Mouse (Mus musculus): Measurements from ENCODE around the gene Prmt3. TPM values are rescaled to one million over a fixed set of nuclear protein-coding genes. Genes with fewer than 3 reads are reported as not detected.

The Prmt3 gene
- polyA plus RNA-seq (2012; rRNA removed): 9.2 and 10.2 TPM in 2 replicates

DNA sequence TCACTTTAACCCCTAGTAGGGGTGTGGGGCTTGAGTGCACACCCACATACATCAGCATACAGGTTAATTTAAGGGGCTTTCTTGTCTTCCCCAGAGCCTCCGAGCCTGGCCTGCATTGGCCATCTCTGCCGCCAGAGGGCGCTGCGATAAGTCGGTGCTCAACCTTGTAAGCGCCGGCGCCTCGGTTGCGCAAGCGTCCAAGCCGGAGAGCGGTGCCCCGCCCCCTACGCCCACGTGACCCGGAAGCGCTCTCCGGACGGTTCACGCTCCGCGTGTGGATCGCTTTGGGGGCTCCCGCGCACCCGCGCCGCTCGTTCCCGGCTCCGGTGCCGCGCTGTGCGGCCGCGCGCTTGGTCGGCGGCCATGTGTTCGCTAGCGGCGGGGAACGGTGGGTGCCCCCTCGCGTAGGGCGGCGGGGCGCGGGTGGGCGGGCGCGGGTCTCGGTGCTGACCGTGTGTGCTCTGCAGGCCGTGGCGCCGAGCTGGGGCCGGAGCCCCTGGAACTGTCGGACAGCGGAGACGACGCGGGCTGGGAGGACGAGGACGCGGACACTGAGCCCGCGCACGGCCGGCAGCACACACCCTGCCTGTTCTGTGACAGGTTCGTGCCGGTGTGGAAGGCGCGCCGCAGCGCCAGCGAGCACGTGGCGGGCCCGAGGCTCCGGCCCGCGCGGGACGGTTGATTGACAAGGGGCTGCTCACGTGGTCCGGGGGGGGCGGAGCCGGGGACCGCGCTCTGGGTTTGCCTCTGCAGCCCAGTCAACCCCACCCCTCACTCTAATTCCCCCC is at the start of gene Prmt3:
Gene Prmt3, plus strand, starts transcription at position 233 of the 788 bp plus-strand sequence.

DNA sequence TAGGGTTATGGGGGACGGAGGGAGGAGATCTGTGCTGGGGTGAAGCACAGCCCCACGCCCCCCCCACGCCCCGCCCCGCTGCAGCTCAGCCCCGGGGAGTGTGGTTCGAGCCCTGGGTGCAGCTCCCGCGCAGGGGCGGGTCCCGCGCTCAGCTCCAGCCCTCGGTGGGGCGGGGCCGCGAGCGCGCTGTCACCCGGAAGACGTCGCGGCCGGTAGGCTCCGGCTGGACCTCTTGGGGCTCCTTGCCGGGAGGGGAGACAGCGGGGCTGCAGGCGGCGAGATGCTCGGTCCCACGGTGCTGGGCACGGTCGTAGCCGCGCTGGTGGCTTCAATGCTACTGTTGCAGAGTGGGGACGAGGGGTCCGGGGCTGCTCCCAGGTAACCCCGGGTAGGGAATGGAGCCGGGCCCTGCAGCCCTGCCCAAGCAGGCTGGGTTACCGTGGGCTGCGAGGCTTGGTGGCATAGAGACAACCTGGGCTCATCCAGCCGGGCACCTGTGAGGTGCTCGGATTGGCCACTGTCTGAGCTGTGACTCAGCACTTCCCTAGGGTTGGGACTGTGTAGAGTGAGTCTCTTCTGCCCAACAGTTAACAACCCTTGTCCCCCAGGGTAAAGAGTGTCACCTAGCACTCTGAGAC is 19.1 kb upstream of the Prmt3 start, which contains the start of gene Htatip2:
Gene Htatip2, plus strand, starts transcription at position 182 of the 638 bp plus-strand sequence.

Other genes starting within 250 kb of the Prmt3 start
- gene Dbx1, start 141.5 kb upstream of the Prmt3 start, polyA plus RNA-seq (2012; rRNA removed): not detected in 2 replicates
- 24.9 and 25.5 TPM in 2 replicates for gene Htatip2, start 19.2 kb upstream of the Prmt3 start, polyA plus RNA-seq (2012; rRNA removed)
- gene Slc6a5, start 131.8 kb downstream of the Prmt3 start, polyA plus RNA-seq (2012; rRNA removed): not detected in 2 replicates
- gene Nell1, start 196.5 kb downstream of the Prmt3 start, polyA plus RNA-seq (2012; rRNA removed): 0.07 TPM in 2 replicates